Mouse (Mus musculus): ENCODE results near the gene Dr1. TPM values are rescaled to one million over a fixed set of nuclear protein-coding genes. Genes with fewer than 3 reads are reported as not detected.
"Not testable (repeated sequence)": the region's sequence is repeated elsewhere in the genome, so short reads cannot be mapped to it uniquely, and the experiment has no call there.

The Dr1 gene
- polyA plus RNA-seq (2014; fragmentation: Nextera tagmentation; extraction: Ambion mirVana), result 55.4 and 60.0 TPM in 2 replicates

- Histone ChIP-seq H3K36me3 (ENCODE audit: control insufficient read depth, insufficient read depth, low read length) (no peaks in the 10 kb centered on the region), H3K4me2 (ENCODE audit: low read depth) (peak within 1 kb of the TSS; percentile 86), H3K27ac (ENCODE audit: low read depth, low read length) (peak within 1 kb of the TSS; percentile 87), H3K4me1 (ENCODE audit: control insufficient read depth, insufficient read depth, low read length) (peaks cover 6% of the 10 kb centered on the region; the same call in 1 of the 2 replicates), H3K9me3 (ENCODE audit: control insufficient read depth, low read length) (no peaks in the 10 kb centered on the region), H3K27me3 (ENCODE audit: control insufficient read depth, insufficient read depth, low read length) (no peaks in the 10 kb centered on the region), H3K9ac (ENCODE audit: low read length) (peak within 1 kb of the TSS; percentile 93), H3K4me3 (ENCODE audit: low read depth, low read length) (peak within 1 kb of the TSS; percentile 93)
- 5% methylated on average over 50 of the region's 55 CpGs for WGBS
- DNase-seq (ENCODE audit: low spot score) (peak; percentile 94), ATAC-seq (ENCODE audit: insufficient read depth, low FRiP score, low TSS enrichment) (peak; percentile 97)
Measured at GRCm38 (mm10) chr5:108268127-108269062, at the start of gene Dr1. Gene Dr1 (plus strand): TSS chr5:108268897.

GRCm38 (mm10) chr5:108224077-108224476 lies 44.6 kb upstream of the Dr1 start:
- no peak overlapping the region for H3K9ac ChIP-seq (ENCODE audit: low read length)
- H3K36me3 ChIP-seq (ENCODE audit: control insufficient read depth, insufficient read depth, low read length), result no peaks in the 10 kb centered on the region
- H3K27ac ChIP-seq (ENCODE audit: low read depth, low read length), result no peak overlapping the region
- no peak overlapping the region for H3K4me3 ChIP-seq (ENCODE audit: low read depth, low read length)
- no peaks in the 10 kb centered on the region for H3K27me3 ChIP-seq (ENCODE audit: control insufficient read depth, insufficient read depth, low read length)
- DNase-seq (ENCODE audit: low spot score), result no peak
- H3K4me1 ChIP-seq (ENCODE audit: control insufficient read depth, insufficient read depth, low read length), result no peaks in the 10 kb centered on the region
- no peaks in the 10 kb centered on the region for H3K9me3 ChIP-seq (ENCODE audit: control insufficient read depth, low read length)
- no peak for ATAC-seq (ENCODE audit: insufficient read depth, low FRiP score, low TSS enrichment)
- no peak overlapping the region for H3K4me2 ChIP-seq (ENCODE audit: low read depth)

GRCm38 (mm10) chr5:108226159-108226558 lies 42.5 kb upstream of the Dr1 start:
- Histone ChIP-seq H3K36me3 (ENCODE audit: control insufficient read depth, insufficient read depth, low read length) (no peaks in the 10 kb centered on the region), H3K4me3 (ENCODE audit: low read depth, low read length) (no peak overlapping the region), H3K27ac (ENCODE audit: low read depth, low read length) (no peak overlapping the region), H3K9ac (ENCODE audit: low read length) (no peak overlapping the region), H3K4me1 (ENCODE audit: control insufficient read depth, insufficient read depth, low read length) (no peaks in the 10 kb centered on the region), H3K4me2 (ENCODE audit: low read depth) (no peak overlapping the region), H3K27me3 (ENCODE audit: control insufficient read depth, insufficient read depth, low read length) (no peaks in the 10 kb centered on the region), H3K9me3 (ENCODE audit: control insufficient read depth, low read length) (no peaks in the 10 kb centered on the region)
- DNase-seq (ENCODE audit: low spot score), result no peak
- ATAC-seq (ENCODE audit: insufficient read depth, low FRiP score, low TSS enrichment), result no peak

- no peak for DNase-seq (ENCODE audit: low spot score)
- WGBS, result 64% methylated on average over 3 of the region's 3 CpGs
- no peaks in the 10 kb centered on the region for H3K4me1 ChIP-seq (ENCODE audit: control insufficient read depth, insufficient read depth, low read length)
Measured at GRCm38 (mm10) chr5:108246314-108246765, 22.4 kb upstream of the Dr1 start.

GRCm38 (mm10) chr5:108250033-108250432 lies 18.7 kb upstream of the Dr1 start:
- Histone ChIP-seq H3K9me3 (ENCODE audit: control insufficient read depth, low read length) (no peaks in the 10 kb centered on the region), H3K27ac (ENCODE audit: low read depth, low read length) (no peak overlapping the region), H3K9ac (ENCODE audit: low read length) (no peak overlapping the region), H3K4me3 (ENCODE audit: low read depth, low read length) (no peak overlapping the region), H3K36me3 (ENCODE audit: control insufficient read depth, insufficient read depth, low read length) (no peaks in the 10 kb centered on the region), H3K4me1 (ENCODE audit: control insufficient read depth, insufficient read depth, low read length) (no peaks in the 10 kb centered on the region), H3K4me2 (ENCODE audit: low read depth) (no peak overlapping the region), H3K27me3 (ENCODE audit: control insufficient read depth, insufficient read depth, low read length) (no peaks in the 10 kb centered on the region)
- DNase-seq (ENCODE audit: low spot score), result no peak
- WGBS, result 71% methylated on average over 2 of the region's 2 CpGs
- no peak for ATAC-seq (ENCODE audit: insufficient read depth, low FRiP score, low TSS enrichment)

More at GRCm38 (mm10) chr5:108246314-108246765, 22.4 kb upstream of the Dr1 start:
- H3K4me2 ChIP-seq (ENCODE audit: low read depth), result no peak overlapping the region
- no peaks in the 10 kb centered on the region for H3K9me3 ChIP-seq (ENCODE audit: control insufficient read depth, low read length)
- H3K27me3 ChIP-seq (ENCODE audit: control insufficient read depth, insufficient read depth, low read length), result no peaks in the 10 kb centered on the region
- H3K4me3 ChIP-seq (ENCODE audit: low read depth, low read length), result no peak overlapping the region
- ATAC-seq (ENCODE audit: insufficient read depth, low FRiP score, low TSS enrichment), result no peak
- no peak overlapping the region for H3K27ac ChIP-seq (ENCODE audit: low read depth, low read length)
- H3K9ac ChIP-seq (ENCODE audit: low read length), result no peak overlapping the region
- H3K36me3 ChIP-seq (ENCODE audit: control insufficient read depth, insufficient read depth, low read length), result no peaks in the 10 kb centered on the region

- H3K9ac ChIP-seq (ENCODE audit: low read length), result no peak overlapping the region
- H3K9me3 ChIP-seq (ENCODE audit: control insufficient read depth, low read length), result no peaks in the 10 kb centered on the region
- ATAC-seq (ENCODE audit: insufficient read depth, low FRiP score, low TSS enrichment) (no peak), DNase-seq (ENCODE audit: low spot score) (no peak)
- H3K36me3 ChIP-seq (ENCODE audit: control insufficient read depth, insufficient read depth, low read length), result no peaks in the 10 kb centered on the region
- H3K4me2 ChIP-seq (ENCODE audit: low read depth), result no peak overlapping the region
- H3K4me1 ChIP-seq (ENCODE audit: control insufficient read depth, insufficient read depth, low read length), result no peaks in the 10 kb centered on the region
- H3K27ac ChIP-seq (ENCODE audit: low read depth, low read length), result no peak overlapping the region
- WGBS, result 77% methylated on average over 5 of the region's 5 CpGs
- H3K27me3 ChIP-seq (ENCODE audit: control insufficient read depth, insufficient read depth, low read length), result no peaks in the 10 kb centered on the region
- no peak overlapping the region for H3K4me3 ChIP-seq (ENCODE audit: low read depth, low read length)
Measured at GRCm38 (mm10) chr5:108255259-108255658, 13.4 kb upstream of the Dr1 start.

GRCm38 (mm10) chr5:108262722-108263121 lies 6.0 kb upstream of the Dr1 start:
- Histone ChIP-seq H3K36me3 (ENCODE audit: control insufficient read depth, insufficient read depth, low read length) (no peaks in the 10 kb centered on the region), H3K27me3 (ENCODE audit: control insufficient read depth, insufficient read depth, low read length) (no peaks in the 10 kb centered on the region), H3K4me3 (ENCODE audit: low read depth, low read length) (no peak overlapping the region), H3K9me3 (ENCODE audit: control insufficient read depth, low read length) (no peaks in the 10 kb centered on the region), H3K4me2 (ENCODE audit: low read depth) (no peak overlapping the region), H3K27ac (ENCODE audit: low read depth, low read length) (no peak overlapping the region), H3K9ac (ENCODE audit: low read length) (no peak overlapping the region), H3K4me1 (ENCODE audit: control insufficient read depth, insufficient read depth, low read length) (no peaks in the 10 kb centered on the region)
- no peak for ATAC-seq (ENCODE audit: insufficient read depth, low FRiP score, low TSS enrichment)
- DNase-seq (ENCODE audit: low spot score), result no peak
- 51% methylated on average over 4 of the region's 4 CpGs for WGBS

- not testable (repeated sequence) for H3K4me1 ChIP-seq (ENCODE audit: control insufficient read depth, insufficient read depth, low read length); H3K4me3 ChIP-seq (ENCODE audit: low read depth, low read length); H3K9ac ChIP-seq (ENCODE audit: low read length); DNase-seq (ENCODE audit: low spot score); H3K27me3 ChIP-seq (ENCODE audit: control insufficient read depth, insufficient read depth, low read length); ATAC-seq (ENCODE audit: insufficient read depth, low FRiP score, low TSS enrichment); H3K27ac ChIP-seq (ENCODE audit: low read depth, low read length); H3K36me3 ChIP-seq (ENCODE audit: control insufficient read depth, insufficient read depth, low read length); H3K9me3 ChIP-seq (ENCODE audit: control insufficient read depth, low read length); H3K4me2 ChIP-seq (ENCODE audit: low read depth)
- 88% methylated on average over 1 of the region's 1 CpGs for WGBS
Measured at GRCm38 (mm10) chr5:108263785-108264184, 4.9 kb upstream of the Dr1 start.

- Histone ChIP-seq H3K27ac (ENCODE audit: low read depth, low read length) (no peak overlapping the region), H3K9me3 (ENCODE audit: control insufficient read depth, low read length) (no peaks in the 10 kb centered on the region), H3K27me3 (ENCODE audit: control insufficient read depth, insufficient read depth, low read length) (no peaks in the 10 kb centered on the region), H3K36me3 (ENCODE audit: control insufficient read depth, insufficient read depth, low read length) (no peaks in the 10 kb centered on the region), H3K4me3 (ENCODE audit: low read depth, low read length) (no peak overlapping the region), H3K4me2 (ENCODE audit: low read depth) (no peak overlapping the region), H3K9ac (ENCODE audit: low read length) (no peak overlapping the region), H3K4me1 (ENCODE audit: control insufficient read depth, insufficient read depth, low read length) (peaks cover 6% of the 10 kb centered on the region; the same call in 1 of the 2 replicates)
- DNase-seq (ENCODE audit: low spot score), result no peak
- no peak for ATAC-seq (ENCODE audit: insufficient read depth, low FRiP score, low TSS enrichment)
Measured at GRCm38 (mm10) chr5:108266990-108267389, 1.7 kb upstream of the Dr1 start.

All from neural tube, embryonic 11.5 days (tissue).